Mouse (Mus musculus) liver, embryonic 14.5 days (tissue): Measurements from ENCODE around the gene Etfb.

Experiments
- CTCF ChIP-seq: IDR thresholded peaks from 2 replicates; pipeline ENCODE4 v1.5.1; 2016; ENCODE audit warnings: antibody characterized with exemption, low read depth, control low read depth
- EP300 ChIP-seq: IDR thresholded peaks from 2 replicates; pipeline ENCODE4 v1.6.1; 2016; ENCODE audit warnings: antibody characterized with exemption, low read depth

DNA sequence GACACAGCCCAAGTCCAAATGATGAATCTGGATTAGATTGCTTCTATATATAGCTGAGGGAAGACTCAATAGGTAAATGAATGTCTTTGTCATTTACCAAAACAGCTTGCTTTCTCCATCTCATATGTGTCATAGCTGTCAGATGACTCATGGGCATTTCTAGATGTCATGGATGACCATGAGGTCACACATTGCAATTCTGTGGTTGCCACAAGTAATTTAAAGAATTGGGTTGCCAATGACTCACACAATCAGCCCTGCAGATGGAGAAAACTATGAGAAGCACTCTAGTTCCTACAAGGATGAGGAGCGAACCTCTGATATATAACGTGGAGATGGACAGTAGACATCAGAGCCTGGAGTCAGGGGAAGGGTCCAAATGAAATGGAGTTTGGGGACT is 44.4 kb upstream of the Etfb start:
- TF ChIP-seq CTCF (no peak), EP300 (no peak)
